Mouse (Mus musculus): ENCODE data around the gene Iglon5. TPM values are rescaled to one million over a fixed set of nuclear protein-coding genes. Genes with fewer than 3 reads are reported as not detected.

Gene Iglon5
- polyA plus RNA-seq, 1 experiment from 2014 or later, result 0.15 TPM

DNA sequence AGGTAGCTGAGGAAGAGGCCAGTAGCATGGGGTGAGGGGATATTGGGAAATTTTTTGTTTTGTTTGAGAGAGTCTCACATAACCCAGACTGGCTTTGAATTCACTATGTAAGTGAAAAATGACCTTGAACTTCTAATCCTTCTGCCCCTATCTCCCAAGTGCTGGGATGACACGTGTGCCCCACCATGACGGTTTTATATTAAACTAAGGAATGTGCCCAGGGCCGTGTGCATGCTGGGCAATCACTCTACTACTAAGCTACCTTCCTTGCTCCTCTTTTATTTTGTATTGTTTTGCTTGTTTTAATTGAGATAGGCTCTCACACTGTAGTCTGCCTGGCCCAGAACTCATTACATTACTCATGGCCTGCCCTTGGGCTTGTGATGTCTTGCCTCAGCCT is 48.8 kb downstream of the Iglon5 start:
- Histone ChIP-seq H3K4me1 (replicated peaks; ENCODE audit: control insufficient read depth, insufficient read depth, low read length) (peaks cover 18% of the 10 kb centered on the region), H3K27ac (ENCODE audit: low read length) (no peak overlapping the region), H3K36me3 (ENCODE audit: control insufficient read depth, insufficient read depth, low read length) (no peaks in the 10 kb centered on the region), H3K9ac (ENCODE audit: low read length) (no peak overlapping the region), H3K4me2 (ENCODE audit: low read depth, low read length) (no peak overlapping the region), H3K27me3 (ENCODE audit: control insufficient read depth, insufficient read depth, low read depth, low read length) (no peaks in the 10 kb centered on the region), H3K4me3 (ENCODE audit: low read length) (no peak overlapping the region), H3K9me3 (ENCODE audit: control insufficient read depth, low read length) (no peaks in the 10 kb centered on the region)
- WGBS, result 67% methylated on average over 3 of the region's 3 CpGs
- no peak for ATAC-seq (ENCODE audit: low read depth)

DNA sequence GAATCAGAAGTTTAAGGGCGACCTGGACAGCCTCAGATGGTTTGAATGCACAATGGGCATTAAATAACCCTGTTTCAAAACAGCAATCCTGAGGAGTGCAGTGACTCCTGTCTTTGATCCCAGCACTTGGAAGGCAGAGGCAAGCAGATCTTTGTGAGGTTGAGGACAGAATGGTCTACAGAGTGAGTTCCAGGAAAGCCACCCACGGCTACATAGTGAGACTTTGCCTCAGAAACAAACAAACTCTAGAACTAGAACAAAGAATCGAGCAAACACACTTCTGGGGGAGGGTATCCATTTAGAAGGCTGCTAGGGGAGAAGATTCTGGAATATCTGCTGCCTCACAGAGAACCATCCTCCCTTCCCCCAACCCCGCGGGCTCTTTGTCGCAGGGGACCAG is 49.4 kb downstream of the Iglon5 start, which contains the start of gene Cldnd2:
Gene Cldnd2, plus strand, starts transcription at position 301 of the 400 bp plus-strand sequence.
- no peak for ATAC-seq (ENCODE audit: low read depth)
- H3K9me3 ChIP-seq (ENCODE audit: control insufficient read depth, low read length), result no peaks in the 10 kb centered on the region
- H3K36me3 ChIP-seq (ENCODE audit: control insufficient read depth, insufficient read depth, low read length), result no peaks in the 10 kb centered on the region
- H3K27ac ChIP-seq (ENCODE audit: low read length), result no peak within 1 kb of the TSS
- WGBS, result 77% methylated on average over 6 of the region's 6 CpGs
- peaks cover 18% of the 10 kb centered on the region for H3K4me1 ChIP-seq (replicated peaks; ENCODE audit: control insufficient read depth, insufficient read depth, low read length)
- H3K4me2 ChIP-seq (ENCODE audit: low read depth, low read length), result no peak within 1 kb of the TSS
- H3K9ac ChIP-seq (ENCODE audit: low read length), result no peak within 1 kb of the TSS
- H3K4me3 ChIP-seq (ENCODE audit: low read length), result no peak within 1 kb of the TSS
- H3K27me3 ChIP-seq (ENCODE audit: control insufficient read depth, insufficient read depth, low read depth, low read length), result no peaks in the 10 kb centered on the region

DNA sequence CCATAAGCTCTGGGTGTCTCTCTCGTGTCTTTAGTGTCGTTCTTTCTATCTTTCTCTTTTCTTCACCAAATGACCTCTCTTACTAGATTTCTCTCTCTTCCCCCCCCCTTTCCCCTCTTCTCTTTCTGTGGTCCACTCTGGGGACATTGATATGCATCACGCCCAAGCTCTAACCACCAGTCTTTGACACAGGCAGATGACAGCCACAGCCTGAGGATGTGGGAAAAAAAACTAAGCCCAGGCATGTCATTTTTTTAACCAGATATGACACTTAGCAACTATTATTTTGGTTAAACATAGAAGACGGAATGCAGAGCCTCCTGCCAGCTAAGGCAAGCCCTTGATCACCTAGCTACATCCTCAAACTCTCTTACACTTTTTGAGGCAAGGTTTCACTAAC is 51.3 kb downstream of the Iglon5 start:
- Histone ChIP-seq H3K9me3 (ENCODE audit: control insufficient read depth, low read length) (no peaks in the 10 kb centered on the region), H3K9ac (ENCODE audit: low read length) (no peak overlapping the region), H3K27ac (ENCODE audit: low read length) (no peak overlapping the region), H3K4me3 (ENCODE audit: low read length) (no peak overlapping the region), H3K27me3 (ENCODE audit: control insufficient read depth, insufficient read depth, low read depth, low read length) (no peaks in the 10 kb centered on the region), H3K4me2 (ENCODE audit: low read depth, low read length) (no peak overlapping the region), H3K4me1 (replicated peaks; ENCODE audit: control insufficient read depth, insufficient read depth, low read length) (peaks cover 8% of the 10 kb centered on the region; the same call in 1 of the 2 replicates), H3K36me3 (ENCODE audit: control insufficient read depth, insufficient read depth, low read length) (no peaks in the 10 kb centered on the region)
- no peak for ATAC-seq (ENCODE audit: low read depth)
- 60% methylated on average over 4 of the region's 4 CpGs for WGBS

DNA sequence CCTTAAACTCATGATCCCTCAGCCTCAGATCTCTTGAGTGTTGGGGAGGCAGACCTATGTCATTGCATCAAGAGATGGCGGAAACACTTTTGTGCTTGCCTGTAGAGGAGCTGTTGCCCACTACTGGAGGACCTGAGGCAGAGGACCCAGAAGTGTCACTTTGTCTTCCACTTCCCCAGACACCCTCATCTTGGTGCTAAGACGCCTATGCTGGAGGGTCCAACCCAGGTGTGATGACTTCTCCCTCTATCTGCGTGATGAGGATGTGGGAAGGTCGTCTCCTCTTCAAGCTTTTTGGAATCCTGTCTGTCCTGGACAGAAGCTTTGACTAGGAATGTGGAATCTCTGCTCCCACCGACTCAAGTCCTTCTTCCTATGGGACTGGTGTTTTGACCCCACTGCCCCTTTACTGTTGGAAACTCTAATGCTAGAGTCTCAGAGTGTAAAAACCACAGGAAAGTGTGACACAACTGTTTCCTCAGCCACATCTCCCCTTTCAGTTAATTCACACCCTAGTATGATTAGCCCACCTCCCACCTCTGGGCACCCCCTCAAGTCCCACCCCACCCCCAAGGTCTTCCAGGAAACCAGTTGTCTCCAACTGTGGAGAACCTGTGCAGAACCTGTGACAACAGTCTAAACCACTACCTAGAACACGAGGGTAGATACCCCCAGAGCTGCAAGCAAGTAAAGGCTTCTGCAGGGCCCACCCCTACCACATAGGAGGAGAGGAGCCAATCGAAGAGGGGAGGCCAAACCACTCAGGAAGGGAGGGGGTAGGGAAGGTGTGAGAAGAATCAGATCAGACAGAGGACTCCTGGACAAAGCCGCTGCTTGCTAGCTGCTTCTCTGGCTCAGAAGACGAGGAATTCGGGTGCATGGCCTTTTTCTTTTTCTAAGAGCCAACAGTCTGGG is 53.3 kb downstream of the Iglon5 start, which contains the start of gene Nkg7:
Gene Nkg7, plus strand, starts transcription at position 733 of the 915 bp plus-strand sequence.
- Histone ChIP-seq H3K27me3 (ENCODE audit: control insufficient read depth, insufficient read depth, low read depth, low read length) (no peaks in the 10 kb centered on the region), H3K4me2 (ENCODE audit: low read depth, low read length) (no peak within 1 kb of the TSS), H3K27ac (ENCODE audit: low read length) (no peak within 1 kb of the TSS), H3K36me3 (ENCODE audit: control insufficient read depth, insufficient read depth, low read length) (no peaks in the 10 kb centered on the region), H3K4me3 (ENCODE audit: low read length) (no peak within 1 kb of the TSS), H3K9ac (ENCODE audit: low read length) (no peak within 1 kb of the TSS), H3K4me1 (replicated peaks; ENCODE audit: control insufficient read depth, insufficient read depth, low read length) (no peaks in the 10 kb centered on the region), H3K9me3 (ENCODE audit: control insufficient read depth, low read length) (no peaks in the 10 kb centered on the region)
- 60% methylated on average over 10 of the region's 10 CpGs for WGBS
- no peak for ATAC-seq (ENCODE audit: low read depth)

DNA sequence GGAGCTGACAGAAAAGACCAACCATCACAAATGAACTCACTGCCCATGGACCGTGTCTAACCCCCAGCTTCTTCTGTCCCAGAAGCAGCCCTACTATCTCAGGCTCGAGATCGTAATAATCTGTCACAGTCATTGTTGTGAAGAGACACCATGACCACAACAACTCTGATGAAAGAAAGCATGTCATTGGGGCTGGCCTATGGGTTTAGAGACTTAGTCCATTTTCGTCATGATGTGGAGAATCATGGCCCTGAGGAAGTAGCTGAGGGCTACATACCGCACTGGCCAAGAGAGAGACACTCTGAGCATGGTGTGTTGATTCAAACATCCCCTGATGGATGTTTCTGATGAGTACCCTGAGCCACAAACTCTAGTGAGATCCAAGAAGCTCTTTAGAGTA is 55.2 kb downstream of the Iglon5 start:
- Histone ChIP-seq H3K9ac (ENCODE audit: low read length) (no peak overlapping the region), H3K4me3 (ENCODE audit: low read length) (no peak overlapping the region), H3K4me2 (ENCODE audit: low read depth, low read length) (no peak overlapping the region), H3K27me3 (ENCODE audit: control insufficient read depth, insufficient read depth, low read depth, low read length) (no peaks in the 10 kb centered on the region), H3K36me3 (ENCODE audit: control insufficient read depth, insufficient read depth, low read length) (no peaks in the 10 kb centered on the region), H3K27ac (ENCODE audit: low read length) (no peak overlapping the region), H3K9me3 (ENCODE audit: control insufficient read depth, low read length) (no peaks in the 10 kb centered on the region), H3K4me1 (replicated peaks; ENCODE audit: control insufficient read depth, insufficient read depth, low read length) (no peaks in the 10 kb centered on the region)
- 83% methylated on average over 5 of the region's 5 CpGs for WGBS
- no peak for ATAC-seq (ENCODE audit: low read depth)

DNA sequence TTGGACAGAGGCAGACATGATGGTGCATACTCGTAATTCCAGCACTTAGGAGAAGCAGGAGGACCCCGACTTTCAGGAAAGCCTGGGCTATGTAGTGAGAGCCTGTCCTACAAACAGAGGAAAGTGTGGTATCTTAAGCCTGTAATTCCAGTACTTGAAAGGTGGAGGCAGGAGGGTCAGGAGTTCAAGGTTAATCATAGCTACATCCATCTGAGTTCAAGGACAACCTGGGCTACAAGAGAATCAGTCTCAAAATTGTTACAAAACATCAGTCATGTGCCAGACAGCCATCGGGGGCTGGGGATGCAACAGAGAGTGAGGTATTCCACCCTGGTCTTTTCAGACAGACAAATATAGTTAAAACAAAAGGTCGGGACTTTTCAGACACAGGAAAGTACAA is 57.0 kb downstream of the Iglon5 start:
- Histone ChIP-seq H3K9ac (ENCODE audit: low read length) (no peak overlapping the region), H3K4me2 (ENCODE audit: low read depth, low read length) (no peak overlapping the region), H3K4me3 (ENCODE audit: low read length) (no peak overlapping the region), H3K27me3 (ENCODE audit: control insufficient read depth, insufficient read depth, low read depth, low read length) (no peaks in the 10 kb centered on the region), H3K9me3 (ENCODE audit: control insufficient read depth, low read length) (no peaks in the 10 kb centered on the region), H3K36me3 (ENCODE audit: control insufficient read depth, insufficient read depth, low read length) (no peaks in the 10 kb centered on the region), H3K27ac (ENCODE audit: low read length) (no peak overlapping the region), H3K4me1 (replicated peaks; ENCODE audit: control insufficient read depth, insufficient read depth, low read length) (no peaks in the 10 kb centered on the region)
- ATAC-seq (ENCODE audit: low read depth), result no peak
- WGBS, result 62% methylated on average over 4 of the region's 4 CpGs

DNA sequence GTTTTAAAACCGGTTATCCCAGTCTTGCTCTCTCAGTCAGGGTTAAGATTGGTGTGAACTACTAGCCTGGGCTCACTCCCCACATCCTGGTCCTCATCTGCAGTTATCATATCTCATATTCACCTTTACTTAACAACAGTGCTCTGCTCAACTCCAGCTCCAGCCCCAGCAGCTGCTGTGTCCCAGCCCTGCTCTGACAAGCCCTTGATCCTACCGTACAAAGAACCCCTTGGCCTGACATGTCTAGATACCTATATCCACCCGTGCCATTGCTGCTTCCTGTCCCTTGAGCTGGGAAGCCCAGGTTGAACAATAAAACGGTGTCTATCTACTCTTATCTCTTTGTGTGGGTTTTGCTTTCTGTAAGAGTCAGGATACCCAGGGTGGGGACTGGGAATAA is 60.4 kb downstream of the Iglon5 start:
- H3K4me1 ChIP-seq (replicated peaks; ENCODE audit: control insufficient read depth, insufficient read depth, low read length), result no peaks in the 10 kb centered on the region
- ATAC-seq (ENCODE audit: low read depth), result no peak
- H3K9me3 ChIP-seq (ENCODE audit: control insufficient read depth, low read length), result no peaks in the 10 kb centered on the region
- H3K4me3 ChIP-seq (ENCODE audit: low read length), result no peak overlapping the region
- WGBS, result 47% methylated on average over 4 of the region's 4 CpGs
- no peaks in the 10 kb centered on the region for H3K36me3 ChIP-seq (ENCODE audit: control insufficient read depth, insufficient read depth, low read length)
- no peak overlapping the region for H3K27ac ChIP-seq (ENCODE audit: low read length)
- no peak overlapping the region for H3K4me2 ChIP-seq (ENCODE audit: low read depth, low read length)
- no peaks in the 10 kb centered on the region for H3K27me3 ChIP-seq (ENCODE audit: control insufficient read depth, insufficient read depth, low read depth, low read length)
- H3K9ac ChIP-seq (ENCODE audit: low read length), result no peak overlapping the region

DNA sequence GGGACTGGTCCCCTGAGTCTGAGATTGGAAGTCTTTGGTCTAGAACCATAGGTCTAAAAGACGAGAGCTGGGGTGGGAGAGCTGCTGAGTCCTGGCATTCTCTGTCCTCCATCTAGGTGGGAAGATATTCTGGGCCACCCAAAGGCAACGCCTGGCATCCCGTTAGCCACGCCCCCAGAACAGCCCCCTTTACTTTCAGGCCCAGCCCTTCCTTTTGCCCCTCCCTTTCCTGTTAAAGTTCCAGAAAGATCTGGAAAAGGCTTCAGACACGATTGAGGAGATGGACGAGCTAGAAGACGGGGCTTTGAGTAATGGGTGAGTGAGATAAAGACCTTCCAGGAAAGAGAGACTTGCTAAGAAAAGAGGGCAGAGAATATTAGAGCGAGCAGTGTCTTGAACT is 62.5 kb downstream of the Iglon5 start, which contains the start of gene Lim2:
Gene Lim2, plus strand, starts transcription at position 265 of the 400 bp plus-strand sequence.
- Histone ChIP-seq H3K4me2 (ENCODE audit: low read depth, low read length) (no peak within 1 kb of the TSS), H3K27me3 (ENCODE audit: control insufficient read depth, insufficient read depth, low read depth, low read length) (no peaks in the 10 kb centered on the region), H3K4me1 (replicated peaks; ENCODE audit: control insufficient read depth, insufficient read depth, low read length) (no peaks in the 10 kb centered on the region), H3K9me3 (ENCODE audit: control insufficient read depth, low read length) (no peaks in the 10 kb centered on the region), H3K36me3 (ENCODE audit: control insufficient read depth, insufficient read depth, low read length) (no peaks in the 10 kb centered on the region), H3K27ac (ENCODE audit: low read length) (no peak within 1 kb of the TSS), H3K9ac (ENCODE audit: low read length) (no peak within 1 kb of the TSS), H3K4me3 (ENCODE audit: low read length) (no peak within 1 kb of the TSS)
- 78% methylated on average over 8 of the region's 8 CpGs for WGBS
- ATAC-seq (ENCODE audit: low read depth), result no peak

DNA sequence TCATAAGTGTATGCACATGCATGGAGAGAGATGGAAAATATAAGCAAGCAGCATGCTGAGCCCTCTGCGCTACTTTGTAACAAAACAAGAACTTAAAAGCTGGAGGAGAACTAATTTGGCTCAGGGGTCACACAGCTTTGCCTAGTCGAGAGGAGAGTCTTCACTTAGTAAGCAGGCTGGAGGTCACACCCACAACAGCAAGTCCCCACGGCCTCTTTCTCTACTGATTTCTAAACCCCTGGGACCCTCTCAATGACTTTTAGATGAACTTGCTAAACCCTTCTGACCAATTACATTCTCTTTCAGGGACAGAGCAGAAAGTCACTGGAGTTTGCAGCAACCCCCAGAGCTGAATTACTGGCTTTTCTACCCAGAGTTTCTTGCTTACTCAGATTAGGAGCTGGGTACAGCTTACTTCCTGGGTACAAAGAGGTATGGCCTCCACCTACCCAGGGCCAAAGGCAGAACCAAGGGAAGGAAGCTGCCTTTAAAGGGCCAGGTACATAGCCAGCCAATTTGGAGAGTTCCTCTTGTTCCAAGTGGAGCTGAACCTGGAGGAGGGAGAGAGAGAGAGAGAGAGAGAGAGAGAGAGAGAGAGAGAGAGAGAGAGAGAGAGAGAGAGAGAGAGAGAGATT is 65.8 kb downstream of the Iglon5 start:
- Histone ChIP-seq H3K9me3 (ENCODE audit: control insufficient read depth, low read length) (no peaks in the 10 kb centered on the region), H3K4me1 (replicated peaks; ENCODE audit: control insufficient read depth, insufficient read depth, low read length) (no peaks in the 10 kb centered on the region)

More for the DNA sequence above, 65.8 kb downstream of the Iglon5 start:
- WGBS, result 52% methylated on average over 3 of the region's 3 CpGs
- Histone ChIP-seq H3K4me2 (ENCODE audit: low read depth, low read length) (no peak overlapping the region), H3K27me3 (ENCODE audit: control insufficient read depth, insufficient read depth, low read depth, low read length) (no peaks in the 10 kb centered on the region), H3K4me3 (ENCODE audit: low read length) (no peak overlapping the region), H3K27ac (ENCODE audit: low read length) (no peak overlapping the region), H3K36me3 (ENCODE audit: control insufficient read depth, insufficient read depth, low read length) (no peaks in the 10 kb centered on the region), H3K9ac (ENCODE audit: low read length) (no peak overlapping the region)
- no peak for ATAC-seq (ENCODE audit: low read depth)

Measured in lung, embryonic 16.5 days (tissue).